Mouse (Mus musculus) stomach, postnatal 0 days (tissue): ENCODE results near the gene Mx1.

Experiments used
- CTCF ChIP-seq: IDR thresholded peaks from 2 replicates; pipeline ENCODE4 v1.5.1; 2016; ENCODE audit warnings: antibody characterized with exemption, low read depth, mild to moderate bottlenecking, moderate library complexity
- EP300 ChIP-seq: optimal IDR thresholded peaks from 2 replicates; pipeline ENCODE3; 2016; ENCODE audit warnings: antibody characterized with exemption

DNA sequence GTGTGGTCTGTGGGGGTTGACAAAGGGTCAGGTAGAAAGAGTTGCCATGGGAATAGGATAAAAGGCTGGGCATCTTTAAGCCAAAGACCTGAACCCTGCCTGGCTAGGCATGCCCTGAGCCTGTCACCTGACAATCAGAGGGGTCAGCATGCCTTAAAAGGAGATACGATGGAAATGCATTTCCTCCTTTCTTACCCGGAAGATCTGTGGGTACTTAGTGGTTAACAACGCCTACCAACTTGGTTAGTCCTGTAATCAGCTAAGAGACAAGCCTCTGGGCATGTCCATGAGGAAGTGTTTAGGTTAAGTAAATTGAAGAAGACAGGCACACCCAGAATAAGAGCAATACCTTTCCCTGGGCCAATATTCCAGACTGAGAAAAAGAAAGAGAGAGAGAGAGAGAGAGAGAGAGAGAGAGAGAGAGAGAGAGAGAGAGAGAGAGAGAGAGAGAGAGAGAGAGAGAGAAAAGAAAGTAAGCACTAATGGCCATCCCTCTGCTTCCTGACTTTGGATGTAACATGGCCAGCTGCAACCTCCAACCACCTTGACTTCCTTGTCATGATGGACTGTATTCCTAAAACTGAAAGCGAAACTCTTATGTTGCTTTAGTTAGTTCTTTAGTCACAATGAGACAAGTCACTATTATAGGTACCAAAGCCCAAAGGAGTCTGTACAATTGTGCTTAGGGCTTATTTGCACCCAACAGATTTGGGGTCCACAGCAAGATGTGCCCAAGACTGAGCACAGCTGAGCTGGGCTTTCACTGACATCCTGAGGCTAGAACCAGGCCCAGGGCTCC is 5.5 kb upstream of the Mx1 start:
- no peak for TF ChIP-seq CTCF
- TF ChIP-seq EP300, result no peak
